In genomic region chr17:25270795-25271335, GRCm38 (mm10) we compare ENCODE assay signal across 9 mouse cellular contexts. TPM values are rescaled to one million over a fixed set of nuclear protein-coding genes. Genes with fewer than 3 reads are reported as not detected.
DNase-seq lines count a peak whose midpoint lies in the region; ATAC-seq and TF ChIP-seq lines count a peak whose summit lies in the region.
"Had no signal": no experiment of that assay in that cellular context is flagged by ENCODE, and none has a peak within 500 bp of the region (broad histone marks: within the 10 kb centered on the region; RNA-seq: fewer than 3 reads in every experiment).

No protein-coding gene starts in this region.

- peaks cover 36% of the 10 kb centered on the region for H3K4me1 ChIP-seq in heart, embryonic 13.5 days
- peaks cover 9 to 31% of the 10 kb centered on the region in 2 experiments for H3K4me1 ChIP-seq in MEL (ENCODE audit: control insufficient read depth in 1 of 2, insufficient read depth in 2 of 2, low read length in 2 of 2)
- H3K4me1 ChIP-seq in hindbrain, postnatal 0 days (ENCODE audit: insufficient read depth, low read length): peaks cover 23% of the 10 kb centered on the region
- peaks cover 17% of the 10 kb centered on the region for H3K4me1 ChIP-seq in midbrain, embryonic 11.5 days (ENCODE audit: control insufficient read depth, insufficient read depth, low read length)

- TF ChIP-seq EP300 in MEL (IDR thresholded peaks at IDR 0.05; ENCODE audit: low read depth in 1 of 2, low read length in 2 of 2): no peak

- no peak for TF ChIP-seq RAD21 in MEL (IDR thresholded peaks at IDR 0.05; ENCODE audit: low read depth, low read length)

- no peak for TF ChIP-seq CTCF in MEL (IDR thresholded peaks at IDR 0.05 in 2 of 3, conservative IDR thresholded peaks at IDR 0.05 in 1 of 3; ENCODE audit: control insufficient read depth in 1 of 3, insufficient read depth in 1 of 3, low read depth in 2 of 3, low read length in 3 of 3, poor library complexity in 1 of 3, severe bottlenecking in 1 of 3)
- no peak for TF ChIP-seq CTCF in hindbrain, postnatal 0 days (IDR thresholded peaks at IDR 0.05; ENCODE audit: low read depth)

- no peak for TF ChIP-seq POLR2A in MEL (IDR thresholded peaks at IDR 0.05; ENCODE audit: control insufficient read depth in 1 of 2, insufficient read depth in 1 of 2, low read depth in 1 of 2, low read length in 2 of 2, poor library complexity in 1 of 2)

- peaks cover 52% of the 10 kb centered on the region for H3K79me2 ChIP-seq in MEL (ENCODE audit: control insufficient read depth, insufficient read depth, low read length, poor library complexity)

- H3K9me3 ChIP-seq in heart, embryonic 13.5 days: no peaks in the 10 kb centered on the region
- H3K9me3 ChIP-seq in MEL (replicated peaks; ENCODE audit: insufficient read depth, low read length): no peaks in the 10 kb centered on the region
- H3K9me3 ChIP-seq in hindbrain, postnatal 0 days (ENCODE audit: low read length): no peaks in the 10 kb centered on the region
- no peaks in the 10 kb centered on the region for H3K9me3 ChIP-seq in midbrain, embryonic 11.5 days (ENCODE audit: control insufficient read depth, low read length)

- H3K27ac ChIP-seq in heart, embryonic 13.5 days (replicated peaks): 0 out of 2 replicates have a peak overlapping the region, but pooled peaks have one; percentile 97
- no peak overlapping the region for H3K27ac ChIP-seq in MEL (ENCODE audit: control insufficient read depth, low read depth, low read length)
- no peak overlapping the region for H3K27ac ChIP-seq in hindbrain, postnatal 0 days
- H3K27ac ChIP-seq in midbrain, embryonic 11.5 days (ENCODE audit: low read depth, low read length): no peak overlapping the region

- peak overlapping the region; percentile 100 for H3K4me3 ChIP-seq in heart, embryonic 13.5 days
- no peak overlapping the region for H3K4me3 ChIP-seq in MEL (ENCODE audit: control insufficient read depth in 1 of 2, insufficient read depth in 1 of 2, low read depth in 2 of 2, low read length in 2 of 2)
- H3K4me3 ChIP-seq in hindbrain, postnatal 0 days (ENCODE audit: low read length): no peak overlapping the region
- peak overlapping the region; percentile 98 for H3K4me3 ChIP-seq in midbrain, embryonic 11.5 days (ENCODE audit: low read depth, low read length)

- ATAC-seq in heart, embryonic 13.5 days (ENCODE audit: extremely low read depth, insufficient number of reproducible peaks, low FRiP score, low TSS enrichment): no peak
- ATAC-seq in hindbrain, postnatal 0 days: no peak
- no peak for ATAC-seq in midbrain, embryonic 11.5 days (ENCODE audit: low FRiP score)

- no peak for DNase-seq in heart, adult 18-20 months
- DNase-seq in MEL (ENCODE audit: low read depth, low spot score): no peak
- no peak for DNase-seq in hindbrain, postnatal 0 days (ENCODE audit: low spot score)
- no peak for DNase-seq in midbrain, embryonic 11.5 days (ENCODE audit: low spot score, missing footprints)
- no peak for DNase-seq in thymus, postnatal 14 days
- no peak for DNase-seq in adrenal gland, adult 2 months
- DNase-seq in urinary bladder, postnatal 36 days (ENCODE audit: low spot score in 2 of 2): no peak
- DNase-seq: heart, postnatal 4 days had no signal

- H3K36me3 ChIP-seq in heart, embryonic 13.5 days: peaks cover 43% of the 10 kb centered on the region
- H3K36me3 ChIP-seq in MEL (ENCODE audit: control insufficient read depth in 1 of 2, insufficient read depth in 2 of 2, low read length in 2 of 2): peaks cover 22 to 33% of the 10 kb centered on the region in 2 experiments
- H3K36me3 ChIP-seq in hindbrain, postnatal 0 days (ENCODE audit: insufficient read depth, low read length): peaks cover 33% of the 10 kb centered on the region
- peaks cover 24% of the 10 kb centered on the region for H3K36me3 ChIP-seq in midbrain, embryonic 11.5 days (ENCODE audit: control insufficient read depth, insufficient read depth, low read length)

- H3K4me2 ChIP-seq in heart, embryonic 13.5 days: peak overlapping the region; percentile 89
- H3K4me2 ChIP-seq in hindbrain, postnatal 0 days (ENCODE audit: low read depth, low read length): peak overlapping the region; percentile 99
- H3K4me2 ChIP-seq in midbrain, embryonic 11.5 days: peak overlapping the region; percentile 99

- 61% methylated on average over 2 of the region's 2 CpGs for WGBS in heart, embryonic 13.5 days
- 74% methylated on average over 2 of the region's 2 CpGs for WGBS in hindbrain, postnatal 0 days
- 93% methylated on average over 2 of the region's 2 CpGs for WGBS in midbrain, embryonic 11.5 days

- peak overlapping the region; percentile 99 for H3K9ac ChIP-seq in heart, embryonic 13.5 days
- peak overlapping the region; percentile 9; the same call in 1 of the 2 replicates for H3K9ac ChIP-seq in MEL (ENCODE audit: control insufficient read depth, low read depth, low read length, poor library complexity, severe bottlenecking)
- H3K9ac ChIP-seq in hindbrain, postnatal 0 days (replicated peaks; ENCODE audit: low read length): peak overlapping the region; percentile 96; the same call in 1 of the 2 replicates
- H3K9ac ChIP-seq in midbrain, embryonic 11.5 days (ENCODE audit: low read length): peak overlapping the region; percentile 20; the same call in 1 of the 2 replicates

- no peaks in the 10 kb centered on the region for H3K27me3 ChIP-seq in heart, embryonic 13.5 days (replicated peaks)
- H3K27me3 ChIP-seq in MEL (ENCODE audit: control insufficient read depth in 1 of 2, insufficient read depth in 2 of 2, low read length in 2 of 2): no peaks in the 10 kb centered on the region
- no peaks in the 10 kb centered on the region for H3K27me3 ChIP-seq in hindbrain, postnatal 0 days (ENCODE audit: insufficient read depth, low read length)
- no peaks in the 10 kb centered on the region for H3K27me3 ChIP-seq in midbrain, embryonic 11.5 days (ENCODE audit: control insufficient read depth, insufficient read depth, low read length)

RNA-seq across cellular contexts. Expression of gene Ube2i, which starts 3.6 kb away (rescaled TPM):
- 372 and 379 TPM in 2 replicates for polyA plus RNA-seq in heart, embryonic 13.5 days (2015; fragmentation: Nextera tagmentation; extraction: Ambion mirVana)
- 100 to 1,000 TPM in 1 of 2 experiments, 10 to 100 TPM in 1; 90.7 to 105 TPM for total RNA-seq in heart, adult 18-20 months (2021)
- 457 and 464 TPM in 2 replicates for total RNA-seq in MEL (2012; rRNA removed)
- 100 to 1,000 TPM in 1 of 2 experiments, not detected in 1; 564 TPM for polyA plus RNA-seq in MEL (2012; ENCODE audit: insufficient read depth in 1 of 2, insufficient read length in 2 of 2, low read depth in 1 of 2, low replicate concordance in 2 of 2, missing spikeins in 1 of 2)
- total RNA-seq in hindbrain, postnatal 0 days (2014; rRNA removed): 340 and 377 TPM in 2 replicates
- polyA plus RNA-seq in hindbrain, postnatal 0 days (2015; fragmentation: Nextera tagmentation; extraction: Ambion mirVana): 372 and 390 TPM in 2 replicates
- polyA plus RNA-seq in midbrain, embryonic 11.5 days (2014; fragmentation: Nextera tagmentation; extraction: Ambion mirVana): 863 and 877 TPM in 2 replicates
- total RNA-seq in adrenal gland, adult 2 months (2021): 100 to 1,000 TPM; 225 to 248 TPM
- 79.5 and 103 TPM in 2 replicates for polyA plus RNA-seq in adrenal gland, adult 2 months (2012; rRNA removed)

RNA-seq across cellular contexts. Expression of gene Baiap3, which starts 14.7 kb away (rescaled TPM):
- polyA plus RNA-seq in heart, embryonic 13.5 days (2015; fragmentation: Nextera tagmentation; extraction: Ambion mirVana): 0.57 and 0.69 TPM in 2 replicates
- 1 to 10 TPM in 1 of 2 experiments, under 1 TPM in 1; 0.62 to 1.3 TPM for total RNA-seq in heart, adult 18-20 months (2021)
- total RNA-seq in MEL (2012; rRNA removed): 0.08 and 0.13 TPM in 2 replicates
- polyA plus RNA-seq in MEL (2012; ENCODE audit: insufficient read depth in 1 of 2, insufficient read length in 2 of 2, low read depth in 1 of 2, low replicate concordance in 2 of 2, missing spikeins in 1 of 2): under 1 TPM in 1 of 2 experiments, not detected in 1; 0.14 TPM
- total RNA-seq in hindbrain, postnatal 0 days (2014; rRNA removed): 64.0 and 79.3 TPM in 2 replicates
- 27.3 and 27.8 TPM in 2 replicates for polyA plus RNA-seq in hindbrain, postnatal 0 days (2015; fragmentation: Nextera tagmentation; extraction: Ambion mirVana)
- 1.3 and 1.4 TPM in 2 replicates for polyA plus RNA-seq in midbrain, embryonic 11.5 days (2014; fragmentation: Nextera tagmentation; extraction: Ambion mirVana)
- total RNA-seq in adrenal gland, adult 2 months (2021): 10 to 100 TPM in 1 of 2 experiments, 1 to 10 TPM in 1; 9.7 to 10.1 TPM
- 84.6 and 90.0 TPM in 2 replicates for polyA plus RNA-seq in adrenal gland, adult 2 months (2012; rRNA removed)

RNA-seq across cellular contexts. Expression of gene Prss34, which starts 27.3 kb away (rescaled TPM):
- 0.16 TPM in 1 of 2 replicates, not detected in the other for polyA plus RNA-seq in heart, embryonic 13.5 days (2015; fragmentation: Nextera tagmentation; extraction: Ambion mirVana)
- under 1 TPM; 0.46 to 0.50 TPM for total RNA-seq in heart, adult 18-20 months (2021)
- not detected in 2 replicates for total RNA-seq in MEL (2012; rRNA removed)
- polyA plus RNA-seq in MEL (2012; ENCODE audit: insufficient read depth in 1 of 2, insufficient read length in 2 of 2, low read depth in 1 of 2, low replicate concordance in 2 of 2, missing spikeins in 1 of 2): not detected
- total RNA-seq in hindbrain, postnatal 0 days (2014; rRNA removed): not detected in 2 replicates
- polyA plus RNA-seq in hindbrain, postnatal 0 days (2015; fragmentation: Nextera tagmentation; extraction: Ambion mirVana): not detected in 2 replicates
- not detected in 2 replicates for polyA plus RNA-seq in midbrain, embryonic 11.5 days (2014; fragmentation: Nextera tagmentation; extraction: Ambion mirVana)
- total RNA-seq in adrenal gland, adult 2 months (2021): under 1 TPM; 0.23 to 0.48 TPM
- not detected in 2 replicates for polyA plus RNA-seq in adrenal gland, adult 2 months (2012; rRNA removed)

RNA-seq across cellular contexts. Expression of gene Tsr3, which starts 30.9 kb away (rescaled TPM):
- 27.4 and 31.7 TPM in 2 replicates for polyA plus RNA-seq in heart, embryonic 13.5 days (2015; fragmentation: Nextera tagmentation; extraction: Ambion mirVana)
- 1 to 10 TPM; 7.7 to 9.5 TPM for total RNA-seq in heart, adult 18-20 months (2021)
- 35.2 and 37.4 TPM in 2 replicates for total RNA-seq in MEL (2012; rRNA removed)
- 10 to 100 TPM in 1 of 2 experiments, not detected in 1; 50.5 TPM for polyA plus RNA-seq in MEL (2012; ENCODE audit: insufficient read depth in 1 of 2, insufficient read length in 2 of 2, low read depth in 1 of 2, low replicate concordance in 2 of 2, missing spikeins in 1 of 2)
- total RNA-seq in hindbrain, postnatal 0 days (2014; rRNA removed): 42.6 and 43.5 TPM in 2 replicates
- 65.3 and 70.7 TPM in 2 replicates for polyA plus RNA-seq in hindbrain, postnatal 0 days (2015; fragmentation: Nextera tagmentation; extraction: Ambion mirVana)
- 62.5 and 64.3 TPM in 2 replicates for polyA plus RNA-seq in midbrain, embryonic 11.5 days (2014; fragmentation: Nextera tagmentation; extraction: Ambion mirVana)
- total RNA-seq in adrenal gland, adult 2 months (2021): 10 to 100 TPM; 18.5 to 25.1 TPM
- polyA plus RNA-seq in adrenal gland, adult 2 months (2012; rRNA removed): 24.1 and 28.9 TPM in 2 replicates

RNA-seq across cellular contexts. Expression of gene Gnptg, which starts 30.9 kb away (rescaled TPM):
- polyA plus RNA-seq in heart, embryonic 13.5 days (2015; fragmentation: Nextera tagmentation; extraction: Ambion mirVana): 27.9 and 28.2 TPM in 2 replicates
- total RNA-seq in heart, adult 18-20 months (2021): 10 to 100 TPM; 14.8 to 15.9 TPM
- total RNA-seq in MEL (2012; rRNA removed): 7.7 and 8.7 TPM in 2 replicates
- polyA plus RNA-seq in MEL (2012; ENCODE audit: insufficient read depth in 1 of 2, insufficient read length in 2 of 2, low read depth in 1 of 2, low replicate concordance in 2 of 2, missing spikeins in 1 of 2): 10 to 100 TPM in 1 of 2 experiments, not detected in 1; 10.8 TPM
- total RNA-seq in hindbrain, postnatal 0 days (2014; rRNA removed): 87.5 and 89.2 TPM in 2 replicates
- 128 and 129 TPM in 2 replicates for polyA plus RNA-seq in hindbrain, postnatal 0 days (2015; fragmentation: Nextera tagmentation; extraction: Ambion mirVana)
- 59.5 and 63.2 TPM in 2 replicates for polyA plus RNA-seq in midbrain, embryonic 11.5 days (2014; fragmentation: Nextera tagmentation; extraction: Ambion mirVana)
- 10 to 100 TPM; 50.4 to 50.6 TPM for total RNA-seq in adrenal gland, adult 2 months (2021)
- polyA plus RNA-seq in adrenal gland, adult 2 months (2012; rRNA removed): 32.6 and 40.0 TPM in 2 replicates

Comparison
In these comparisons a context has a peak if more than half of its experiments do, and no peak if none do; other contexts are left out.
1. H3K4me3 ChIP-seq: peak in heart, embryonic 13.5 days (single experiment) and midbrain, embryonic 11.5 days (single experiment); none in MEL (0 of 2) and hindbrain, postnatal 0 days (single experiment).
2. H3K9ac ChIP-seq: peak in every context shown above with its lines; median percentile 99 in heart, embryonic 13.5 days; 96 in hindbrain, postnatal 0 days; 20 in midbrain, embryonic 11.5 days; 9 in MEL.
3. RNA of gene Baiap3, which starts 14.7 kb away (polyA plus RNA-seq): 84.6 to 90.0 TPM in adrenal gland, adult 2 months and 27.3 to 27.8 TPM in hindbrain, postnatal 0 days; 1.3 to 1.4 TPM in midbrain, embryonic 11.5 days, 0.57 to 0.69 TPM in heart, embryonic 13.5 days and 0.14 TPM in MEL; every median in the first group is over 10 times any median in the second.
4. Peak in every context shown above with its lines, with median percentiles within 50 percentile points of each other: H3K4me2 ChIP-seq.